Mouse (Mus musculus) ES-Bruce4 (cell line): ENCODE results near the gene Dpp6.

ENCODE experiments used
- CTCF ChIP-seq: IDR thresholded peaks from one replicate; pipeline ENCODE4 v1.8.1; 2011; ENCODE audit warnings: low read depth, low read length
- EP300 ChIP-seq: IDR thresholded peaks from 2 replicates; pipeline ENCODE4 v1.6.1; 2011; ENCODE audit warnings: low read depth, low read length; ENCODE audit not compliant: insufficient read depth

- TF ChIP-seq CTCF (no peak), EP300 (no peak)
Observed at GRCm38 (mm10) chr5:26979755-26980154, 162.8 kb downstream of the Dpp6 start.
